Mouse (Mus musculus) heart, postnatal 36 days (tissue): ENCODE data around the gene Smyd2. TPM values are rescaled to one million over a fixed set of nuclear protein-coding genes. Genes with fewer than 3 reads are reported as not detected.

Source experiments
- DNase-seq, 2 experiments: peaks; one replicate each; pipeline ENCODE4 v3.0.0; 2021 to 2022
- intact Hi-C: fragments of 180-260 bp; cut with DNase I; formaldehyde crosslinking; loops from one replicate; pipeline ENCODE4 v1.15.1; 2025
- total RNA-seq, 2 experiments: library from RNA; stranded (reverse); gene quantifications; 2 replicates each; pipeline ENCODE4 v1.2.3; 2021

The Smyd2 gene
- total RNA-seq, 2 experiments from 2014 or later = 101 to 110 TPM

DNA sequence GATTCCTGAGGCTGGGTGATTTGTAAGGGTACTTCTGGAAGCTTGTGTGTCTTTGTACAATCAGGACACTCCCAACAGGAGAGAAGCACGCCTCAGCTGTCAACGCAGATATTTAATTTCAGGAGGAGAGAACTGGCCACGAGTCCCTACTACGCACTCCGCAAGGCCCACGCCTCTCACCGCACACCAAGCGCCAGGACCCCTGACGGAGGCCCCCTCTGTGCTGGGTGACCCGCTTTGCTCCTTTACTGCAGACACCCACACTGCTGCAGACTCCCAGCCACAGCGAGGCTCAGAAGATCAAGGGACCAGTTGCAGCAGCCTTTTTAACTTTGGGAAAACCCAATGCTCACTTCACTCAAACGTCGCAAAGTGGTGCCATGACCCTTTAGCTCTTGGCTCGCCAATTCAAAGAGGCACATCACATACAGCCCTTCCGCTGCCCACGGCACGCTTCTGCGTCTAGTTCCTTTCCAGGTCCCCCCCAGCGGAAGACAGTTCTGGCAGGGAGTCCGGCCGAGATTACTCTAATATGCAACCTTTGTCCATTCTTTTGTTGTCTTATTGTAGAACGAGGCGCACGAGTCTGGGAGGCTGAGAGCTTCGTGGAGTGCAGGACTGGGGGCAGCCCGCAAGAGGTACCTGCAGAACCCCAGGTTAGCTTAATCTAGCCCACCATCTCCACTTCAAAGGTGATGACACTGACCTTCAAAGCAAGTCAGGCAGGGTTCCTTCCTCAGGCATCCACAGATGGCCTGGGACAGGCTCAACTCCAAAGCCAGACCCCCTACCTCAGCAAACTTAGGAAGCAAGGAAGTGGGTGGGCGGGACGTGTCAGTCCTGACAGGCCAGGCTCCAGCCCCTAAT is 1.2 kb downstream of the Smyd2 start:
- DNase-seq = no peak
- intact Hi-C loops = no loop called here

DNA sequence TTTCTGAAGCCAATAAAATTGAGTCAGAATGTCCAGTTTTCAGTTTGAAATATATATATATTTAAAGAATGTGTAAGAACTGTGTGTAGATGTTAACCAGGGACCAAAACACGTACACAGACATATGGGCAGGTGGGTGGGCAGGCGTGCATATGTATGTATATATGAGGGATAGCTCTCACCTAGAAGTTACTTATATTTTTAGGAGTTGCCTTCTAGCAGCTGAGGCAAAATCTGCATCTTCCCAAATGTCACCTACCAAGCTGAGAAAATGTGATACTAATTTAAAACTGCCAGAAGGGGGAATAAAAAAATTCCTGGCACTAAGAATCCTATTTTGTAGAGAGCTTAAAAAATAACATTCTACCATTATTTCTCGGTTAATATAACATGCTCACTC is 2.4 kb downstream of the Smyd2 start:
- intact Hi-C loops = no loop called here
- no peak for DNase-seq

DNA sequence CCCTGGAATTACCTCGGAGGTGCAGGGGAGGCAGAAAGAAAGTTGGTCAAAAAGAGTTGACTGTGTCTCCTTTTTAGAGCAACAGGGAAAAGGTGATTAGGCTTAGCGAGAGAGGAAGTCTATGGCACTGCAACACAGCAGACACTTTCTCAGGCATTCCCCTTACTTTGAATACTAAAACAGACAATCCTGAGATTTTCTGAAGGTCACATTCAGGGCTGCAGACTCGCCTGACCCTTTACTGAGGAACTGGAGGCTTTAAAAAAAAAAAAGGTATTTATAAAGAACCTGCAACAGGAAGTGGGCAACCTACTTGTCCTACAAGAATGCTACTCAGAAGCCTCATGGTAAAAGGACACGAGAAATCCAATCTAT is 5.0 kb downstream of the Smyd2 start:
- no peak for DNase-seq
- intact Hi-C loops = no loop called here

DNA sequence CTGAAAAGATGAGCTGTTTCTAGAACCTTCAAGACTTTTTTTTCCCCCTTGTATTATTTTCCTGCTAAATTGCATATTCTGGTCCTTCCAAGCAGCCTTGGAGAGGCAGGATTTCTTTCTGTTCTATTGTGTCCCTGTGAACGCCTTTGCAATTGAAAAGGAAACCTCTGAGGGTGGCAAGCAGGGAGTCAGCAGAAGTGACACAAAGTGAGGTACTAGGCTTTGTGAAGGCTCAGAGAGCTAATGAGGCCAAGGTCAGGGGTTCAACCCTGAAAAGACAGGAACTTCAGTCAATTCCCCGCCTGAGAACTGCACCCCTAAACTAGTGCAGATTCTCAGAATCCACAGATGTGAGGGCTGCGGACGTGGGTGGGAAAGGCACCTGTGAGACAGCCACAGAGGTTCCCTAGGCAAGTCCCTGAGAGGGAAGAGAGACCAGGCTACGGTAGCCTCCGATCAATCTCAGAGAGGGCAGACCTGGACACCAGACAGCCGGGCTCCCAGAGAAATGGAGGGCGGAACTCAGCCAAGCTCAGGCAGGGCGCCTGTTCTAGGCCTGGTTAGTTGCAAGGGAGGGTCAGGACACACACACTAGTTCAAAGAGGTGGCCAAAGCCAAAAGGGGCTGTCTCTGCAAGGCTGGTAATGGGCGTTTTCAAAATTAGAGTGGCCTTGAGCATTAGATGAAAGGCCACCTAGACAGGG is 5.6 kb downstream of the Smyd2 start:
- DNase-seq = no peak
- intact Hi-C loops = no loop called here

DNA sequence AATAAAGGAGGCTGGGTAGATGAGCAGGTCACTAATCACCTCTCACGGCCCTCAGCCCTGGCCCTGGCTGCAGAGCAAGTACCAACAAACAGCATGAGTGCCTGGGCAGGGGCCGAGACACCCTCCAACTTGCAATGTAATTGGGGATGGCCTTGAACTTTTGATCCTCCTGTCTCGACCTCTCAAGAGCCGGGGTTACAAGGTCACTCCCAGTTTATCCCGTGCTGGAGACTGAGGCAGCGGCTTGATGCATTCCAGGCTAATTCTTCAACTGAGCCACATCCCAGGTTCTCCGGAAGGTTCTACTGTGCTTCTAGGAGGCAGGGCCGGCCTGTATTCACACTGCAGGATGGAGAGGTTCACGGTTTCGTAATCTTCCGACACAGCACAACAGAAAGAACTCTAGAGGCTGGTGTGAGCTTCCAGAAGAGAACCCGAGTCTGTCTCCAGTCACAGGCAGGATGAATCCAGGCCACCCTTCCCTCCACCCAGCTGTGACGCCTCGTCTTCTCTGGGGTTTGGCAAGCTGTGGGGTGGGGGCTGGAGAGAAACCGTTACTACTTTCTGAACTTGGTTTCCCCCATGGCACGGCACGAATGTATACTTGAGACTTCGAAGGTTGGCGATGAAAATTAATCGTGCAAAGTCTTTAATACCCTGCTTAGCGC is 8.9 kb downstream of the Smyd2 start:
- intact Hi-C loops = no loop called here
- no peak for DNase-seq

DNA sequence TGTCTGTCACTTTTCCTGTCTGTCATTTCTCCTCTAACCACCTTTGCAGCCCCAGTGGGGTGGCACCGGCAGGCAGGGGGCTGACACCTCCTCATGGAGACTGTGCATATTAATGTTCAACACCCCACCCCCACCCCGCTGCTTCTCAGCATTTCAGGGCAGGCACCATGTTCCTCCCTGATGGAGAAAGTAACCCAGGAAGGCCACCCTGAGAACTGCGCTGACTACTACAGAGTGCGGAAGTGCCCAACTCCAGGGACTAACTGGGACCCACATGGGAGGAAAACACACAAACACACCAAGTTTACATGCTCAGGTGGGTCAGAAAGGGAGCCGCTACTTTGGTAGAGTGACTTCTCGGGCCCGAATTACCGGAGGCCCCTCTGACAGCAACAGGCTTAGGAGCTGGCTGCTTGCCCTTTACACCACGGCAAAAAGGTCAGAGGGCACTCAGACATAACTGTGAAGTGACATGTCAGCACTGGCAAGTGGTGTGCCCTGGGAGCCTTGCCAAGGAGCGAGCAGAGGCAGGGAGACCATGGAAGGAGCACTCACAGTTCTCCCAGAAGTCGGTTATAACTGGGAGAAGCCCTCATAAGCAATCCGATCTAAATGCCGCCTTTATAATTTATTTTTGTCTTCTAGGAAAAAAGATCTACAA is 11.3 kb downstream of the Smyd2 start:
- intact Hi-C loops = no loop called here
- peak; percentile 60 to 62 for DNase-seq

DNA sequence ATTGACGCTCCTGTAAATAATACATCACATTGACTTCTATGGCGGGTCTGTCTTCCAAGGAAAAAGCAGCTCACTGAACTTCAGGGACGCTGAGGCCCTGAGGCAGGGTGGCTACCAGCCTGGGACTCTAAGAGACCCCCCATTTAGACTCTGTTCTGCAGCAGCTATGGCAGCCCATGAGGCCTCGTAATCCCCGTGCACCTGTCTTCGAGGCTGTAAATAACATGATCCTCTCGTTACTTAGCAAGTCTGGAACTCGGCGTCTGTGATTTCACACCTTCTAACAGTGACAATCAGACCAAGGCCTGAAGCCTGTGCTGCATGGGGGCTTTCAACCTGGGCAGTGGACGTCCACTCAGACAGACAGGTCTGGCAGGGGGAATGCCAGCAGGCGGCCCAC is 19.0 kb downstream of the Smyd2 start:
- no peak for DNase-seq
- intact Hi-C loops = no loop called here

DNA sequence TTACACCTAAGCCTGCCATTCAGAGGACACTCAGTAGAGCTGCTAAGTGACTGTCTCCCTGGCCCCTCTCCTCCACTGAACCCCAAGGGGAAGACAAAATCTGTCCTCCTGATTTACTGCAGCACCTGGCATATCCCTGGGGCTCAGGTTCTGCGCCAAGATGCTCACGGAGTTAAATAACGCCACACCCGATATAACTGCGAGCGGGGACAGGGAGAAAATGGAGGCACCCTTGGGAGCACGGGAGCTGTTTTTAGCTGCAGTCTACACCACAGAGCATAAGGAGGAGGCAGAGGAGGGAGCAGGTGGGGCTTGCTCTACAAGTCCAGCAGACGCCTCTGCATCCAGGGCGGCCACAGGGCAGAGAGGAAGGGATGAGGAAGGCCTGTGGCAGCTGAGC is 19.8 kb downstream of the Smyd2 start:
- intact Hi-C loops = no loop called here
- DNase-seq = no peak

DNA sequence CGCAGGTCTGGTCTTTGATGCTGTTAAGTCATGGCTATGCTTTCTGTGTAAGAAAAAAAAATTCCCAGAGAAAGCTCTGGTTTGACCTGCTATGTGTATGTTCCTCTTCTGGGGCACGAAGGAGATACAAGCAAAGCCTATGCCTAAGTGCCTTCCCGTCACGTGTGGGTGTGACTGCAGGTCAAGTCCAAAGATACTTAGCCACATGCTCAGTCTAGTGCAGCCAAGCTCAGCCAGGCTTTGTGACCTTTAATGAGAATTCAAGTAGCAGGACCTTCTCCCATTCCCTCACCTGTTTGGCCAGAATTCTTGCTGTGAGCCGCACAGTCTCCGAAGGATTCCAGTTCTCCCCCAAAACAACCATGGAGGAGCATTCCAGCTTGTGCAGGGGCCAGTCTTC is 22.6 kb downstream of the Smyd2 start:
- intact Hi-C loops = no loop called here
- DNase-seq = no peak

DNA sequence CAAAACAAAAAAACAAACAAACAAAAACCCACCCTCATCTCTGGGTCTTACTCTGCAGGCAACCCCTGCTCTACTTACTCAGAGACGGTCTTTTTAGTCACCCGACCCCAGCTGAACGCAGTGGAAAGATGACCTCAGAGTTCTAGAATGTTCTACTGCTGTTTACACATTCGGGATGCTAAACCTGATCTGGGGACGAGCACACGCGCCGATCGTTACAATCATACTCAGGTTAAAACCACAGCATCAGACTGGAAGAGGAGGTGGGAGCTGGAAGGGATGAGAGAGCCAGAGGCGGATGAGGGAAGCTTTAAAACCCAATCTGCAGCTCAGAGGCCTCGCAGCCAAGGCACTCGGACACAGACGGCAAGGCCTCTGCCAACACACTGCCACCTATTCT is 23.5 kb downstream of the Smyd2 start:
- intact Hi-C loops = no loop called here
- DNase-seq = no peak

DNA sequence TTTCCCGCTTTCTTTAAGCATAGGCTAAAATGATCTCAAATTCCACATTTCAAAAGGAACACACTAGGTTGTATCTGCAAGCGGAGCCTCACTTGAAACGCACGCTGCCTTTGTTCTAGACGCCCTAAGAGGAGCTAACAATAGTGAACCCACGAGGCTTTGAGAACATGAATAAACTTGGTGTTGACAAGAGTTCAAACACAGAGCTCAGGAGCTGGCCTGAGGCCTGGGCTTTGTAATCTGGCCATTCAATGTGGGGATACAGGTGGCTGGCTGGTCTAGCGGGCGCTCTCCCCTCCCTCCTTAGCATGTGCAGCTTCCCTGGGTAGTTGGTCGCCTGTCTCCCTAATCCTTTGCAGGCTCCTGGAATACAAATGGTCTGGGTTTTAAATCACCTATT is 24.3 kb downstream of the Smyd2 start:
- intact Hi-C loops = no loop called here
- DNase-seq = no peak

DNA sequence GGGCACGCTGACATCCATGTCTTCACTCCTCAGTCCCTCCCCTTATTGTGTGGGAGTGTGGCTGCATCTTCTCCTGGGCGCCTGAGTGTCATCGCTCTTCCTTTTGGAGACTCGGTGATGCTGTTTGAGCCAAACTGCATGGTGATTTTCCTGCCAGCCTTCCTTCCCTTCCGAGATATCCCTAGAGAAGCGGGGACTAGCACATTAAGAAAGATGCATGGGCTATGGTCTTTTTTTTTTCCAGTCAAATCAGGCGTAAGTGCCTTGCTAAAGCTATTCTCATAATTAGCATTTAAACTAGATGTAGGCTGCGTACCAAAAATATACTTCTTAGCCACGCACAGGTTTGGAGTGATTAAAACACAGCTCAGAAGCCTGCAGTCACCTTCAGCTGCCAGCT is 28.0 kb downstream of the Smyd2 start:
- no peak for DNase-seq
- intact Hi-C loops = no loop called here

DNA sequence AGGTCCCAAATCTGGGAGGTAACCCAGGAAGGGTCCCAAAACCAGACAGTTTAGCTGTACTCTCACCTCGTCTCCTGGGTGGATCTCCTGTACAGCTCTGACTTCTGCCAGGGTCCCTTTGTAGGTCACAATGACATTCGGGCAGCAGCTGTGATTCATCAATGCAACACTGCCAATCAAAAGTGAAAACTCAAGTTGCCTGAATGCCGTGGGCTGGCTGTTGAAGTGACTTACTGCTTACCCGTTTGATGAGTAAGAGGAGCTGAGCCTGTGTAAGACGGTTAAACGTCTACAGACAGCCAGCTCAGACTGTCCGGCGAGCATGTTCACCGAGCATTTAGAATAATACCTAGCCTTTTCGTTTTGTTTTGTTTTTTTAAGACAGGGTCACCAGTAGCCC is 33.4 kb downstream of the Smyd2 start:
- intact Hi-C loops = loop anchor here (5.0 kb wide), 1 partner anchor 909 kb away; no protein-coding TSS in a partner anchor
- no peak for DNase-seq

DNA sequence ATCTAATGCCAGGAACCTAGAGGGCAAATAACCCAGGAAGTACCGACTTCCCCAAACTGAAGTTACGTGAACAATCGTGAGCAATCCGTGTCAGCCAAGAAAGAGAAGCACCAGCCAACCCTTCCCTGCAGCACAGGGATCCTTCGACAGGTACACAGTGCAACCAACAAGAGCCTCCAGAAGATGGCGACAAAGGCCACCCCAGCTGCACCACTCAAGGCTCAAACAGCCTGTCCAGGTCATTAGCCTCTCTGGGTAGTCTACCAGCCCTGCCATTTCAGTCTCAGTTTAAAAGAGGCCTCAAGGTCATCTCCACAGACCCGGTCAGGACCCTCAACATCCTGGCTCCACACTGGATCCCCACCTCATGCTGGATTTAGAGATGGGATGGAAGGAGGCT is 34.6 kb downstream of the Smyd2 start:
- DNase-seq = peak; percentile 62 to 70
- intact Hi-C loops = loop anchor here (1.0 to 5.0 kb wide), 3 partner anchors 40 to 910 kb away; no protein-coding TSS in a partner anchor

DNA sequence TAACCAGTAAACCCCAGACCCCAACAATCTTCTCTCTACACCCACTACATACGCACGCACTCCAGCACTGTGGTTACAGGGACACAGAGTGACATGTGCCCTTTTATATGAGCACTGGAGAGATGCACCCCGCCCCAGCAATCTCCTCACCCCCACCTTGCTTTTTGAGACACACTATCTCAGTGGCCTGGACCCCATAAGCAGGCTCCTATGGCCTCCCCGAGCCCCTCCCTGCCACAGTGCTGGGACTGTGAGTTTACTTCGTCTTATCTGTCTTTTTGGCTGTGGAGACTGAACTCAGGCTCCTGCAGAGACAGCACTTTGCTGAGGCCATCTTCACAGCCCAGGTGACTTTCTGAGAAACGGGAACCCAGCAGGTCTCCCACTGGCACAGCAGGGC is 36.2 kb downstream of the Smyd2 start:
- intact Hi-C loops = loop anchor here (5.0 kb wide), 1 partner anchor 911 kb away; no protein-coding TSS in a partner anchor
- no peak for DNase-seq

DNA sequence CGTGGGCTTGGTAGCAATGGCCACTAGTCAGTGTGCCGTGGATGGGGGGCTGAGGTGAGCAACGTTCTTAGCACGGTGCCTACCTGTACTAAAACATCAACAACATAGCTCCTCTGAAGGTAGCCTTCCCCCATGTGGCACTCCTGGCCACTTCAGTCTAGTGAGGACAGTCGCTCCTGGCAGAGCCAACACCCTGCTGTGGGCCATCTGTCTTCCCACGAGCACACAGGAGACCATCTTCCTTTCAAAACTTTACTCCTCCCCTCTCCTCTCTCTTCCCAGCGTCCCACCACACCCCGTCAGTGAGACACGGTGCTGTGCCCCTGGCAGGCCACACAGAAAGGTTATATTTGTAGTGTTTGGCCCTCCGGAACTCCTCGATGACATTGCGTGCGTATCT is 37.2 kb downstream of the Smyd2 start:
- DNase-seq = no peak
- intact Hi-C loops = loop anchor here (5.0 kb wide), 1 partner anchor 912 kb away; no protein-coding TSS in a partner anchor

DNA sequence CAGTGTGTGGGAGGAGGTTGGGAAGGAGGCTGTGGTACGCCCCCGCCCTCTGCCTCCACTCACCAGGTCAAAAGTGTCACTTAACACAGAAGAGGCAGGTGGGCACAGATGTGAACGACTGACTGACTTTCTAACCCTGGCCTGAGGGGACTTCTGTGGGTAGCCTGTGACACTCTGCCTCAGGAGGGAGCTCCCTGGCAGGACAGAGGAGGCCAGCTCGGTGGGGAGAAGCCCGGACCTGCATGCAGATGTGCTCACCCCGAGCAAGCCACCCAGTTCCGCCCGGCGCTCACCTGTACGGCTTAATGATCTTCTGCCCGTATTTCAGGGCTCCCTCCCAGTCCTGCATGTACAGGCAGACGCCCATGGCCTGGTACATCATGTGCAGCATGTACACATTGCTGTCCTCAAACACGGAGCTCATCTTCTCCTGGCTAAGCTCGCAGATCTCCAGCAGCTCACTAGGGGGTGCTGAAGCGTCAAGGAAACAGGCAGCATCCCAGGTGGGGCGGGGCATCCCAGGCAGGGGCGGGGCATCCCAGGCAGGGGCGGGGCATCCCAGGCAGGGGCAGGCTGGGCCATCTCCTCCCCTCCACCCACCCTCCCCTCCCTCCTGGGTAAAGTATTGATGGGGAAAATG is 38.5 kb downstream of the Smyd2 start:
- peak in 1 of 2 experiments; percentile 51 for DNase-seq
- intact Hi-C loops = loop anchor here (1.0 kb wide), 1 partner anchor 181 kb away; no protein-coding TSS in a partner anchor

DNA sequence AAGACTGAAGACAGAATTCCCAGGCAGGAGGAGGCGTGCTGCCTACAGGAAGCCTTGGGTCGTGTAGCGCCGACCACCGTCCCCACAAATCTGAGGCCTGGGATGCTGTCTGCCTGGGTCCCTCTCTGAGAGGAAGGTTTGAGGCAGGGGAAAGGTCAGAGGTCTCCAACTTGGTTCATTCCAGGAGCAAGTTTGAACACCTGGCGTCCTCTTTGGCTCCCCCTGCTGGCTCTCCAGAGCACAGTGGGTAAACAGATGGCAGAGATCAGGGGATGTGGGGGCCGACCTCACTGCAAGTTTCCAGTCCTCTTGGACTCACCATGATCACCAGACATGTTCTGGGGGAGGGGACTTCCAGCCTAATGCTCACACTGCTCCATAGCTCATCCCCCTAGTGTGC is 39.3 kb downstream of the Smyd2 start:
- intact Hi-C loops = loop anchor here (1.0 kb wide), 1 partner anchor 181 kb away; no protein-coding TSS in a partner anchor
- peak; percentile 63 to 66 for DNase-seq

DNA sequence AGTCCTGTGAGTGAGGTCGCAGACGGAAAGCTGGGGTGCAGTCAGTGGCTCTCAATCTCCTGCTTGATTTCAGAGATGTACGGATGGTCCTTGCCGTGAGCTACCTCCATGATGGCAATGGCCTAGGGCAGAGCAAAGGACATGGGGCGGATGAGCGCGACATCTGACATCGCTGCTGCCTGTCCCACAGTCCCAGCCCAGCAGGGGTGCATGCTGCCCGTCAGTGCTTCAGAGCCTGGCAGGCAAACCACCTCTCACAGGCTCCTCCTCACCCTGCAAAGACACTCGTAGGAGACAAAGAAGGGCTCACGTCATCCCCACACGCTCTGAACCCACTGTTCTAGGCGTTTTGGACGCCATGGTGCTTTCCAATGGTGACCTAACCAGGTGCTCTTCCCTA is 41.4 kb downstream of the Smyd2 start:
- intact Hi-C loops = no loop called here
- DNase-seq = no peak

DNA sequence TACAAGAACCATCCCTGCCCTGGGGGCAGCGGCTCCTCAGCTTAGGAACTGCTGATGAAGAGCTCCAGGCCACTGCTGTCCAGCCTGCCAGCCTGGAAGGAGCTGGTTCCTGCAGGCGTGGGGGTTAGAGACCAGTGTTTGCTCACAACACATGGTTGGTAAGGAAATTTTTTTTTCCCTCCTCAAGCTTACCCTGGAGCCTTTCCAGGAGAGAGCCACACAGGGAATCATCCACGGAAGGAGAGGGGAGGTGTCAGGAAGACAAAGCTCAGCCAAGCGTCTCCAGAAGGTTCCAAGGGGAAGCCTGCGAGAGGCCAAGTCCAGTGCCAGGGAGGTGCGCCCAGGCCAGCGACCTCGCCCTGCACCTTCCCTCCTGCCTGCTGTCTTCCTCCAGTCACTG is 42.2 kb downstream of the Smyd2 start:
- intact Hi-C loops = no loop called here
- DNase-seq = no peak
